Mouse (Mus musculus) midbrain, embryonic 16.5 days (tissue): ENCODE results near the gene Ogn. TPM values are rescaled to one million over a fixed set of nuclear protein-coding genes. Genes with fewer than 3 reads are reported as not detected.

ENCODE experiments used
- ATAC-seq: fragments of 200-750 bp; cut with Nextera tagmentation; 2 replicates; pipeline ENCODE4 v1.8.0; 2017; ENCODE audit warnings: moderate TSS enrichment
- H3K27ac ChIP-seq: fragments of 300-500 bp; sonication (generic); 2 replicates; pipeline ENCODE4 v1.5.1; 2014; ENCODE audit warnings: mild to moderate bottlenecking, low read length, mixed read lengths
- H3K27me3 ChIP-seq: fragments of 300-500 bp; sonication (generic); 2 replicates; pipeline ENCODE4 v1.6.1; 2014; ENCODE audit warnings: low read depth, low read length, mixed read lengths; ENCODE audit not compliant: control insufficient read depth, insufficient read depth
- H3K36me3 ChIP-seq: fragments of 300-500 bp; sonication (generic); 2 replicates; pipeline ENCODE4 v1.6.1; 2014; ENCODE audit warnings: mild to moderate bottlenecking, low read length, moderate library complexity, mixed read lengths; ENCODE audit not compliant: control insufficient read depth, insufficient read depth
- H3K4me1 ChIP-seq: fragments of 300-500 bp; sonication (generic); 2 replicates; pipeline ENCODE4 v1.6.1; 2014; ENCODE audit warnings: mild to moderate bottlenecking, low read length, mixed read lengths; ENCODE audit not compliant: control insufficient read depth, insufficient read depth
- H3K4me2 ChIP-seq: fragments of 300-500 bp; sonication (generic); 2 replicates; pipeline ENCODE4 v1.6.1; 2014; ENCODE audit warnings: mild to moderate bottlenecking, low read length, mixed read lengths
- H3K4me3 ChIP-seq: fragments of 300-500 bp; sonication (generic); 2 replicates; pipeline ENCODE4 v1.5.1; 2014; ENCODE audit warnings: low read depth, mild to moderate bottlenecking, low read length, moderate library complexity, mixed read lengths
- H3K9ac ChIP-seq: fragments of 300-500 bp; sonication (generic); 2 replicates; pipeline ENCODE4 v1.6.1; 2014; ENCODE audit warnings: low read depth, low read length, mixed read lengths
- H3K9me3 ChIP-seq: fragments of 300-500 bp; sonication (generic); replicated peaks from 2 replicates; pipeline ENCODE4 v1.6.1; 2014; ENCODE audit warnings: mild to moderate bottlenecking, low read length, mixed read lengths; ENCODE audit not compliant: control insufficient read depth, poor library complexity, severe bottlenecking
- WGBS: fragments of 180-500 bp; shearing (Covaris S2); extraction: QIAGEN DNeasy Blood & Tissue Kit; methylation state at CpG from one replicate; pipeline ENCODE4 v1.1.7; 2014; 5-methylcytosine and 5-hydroxymethylcytosine counted together
- polyA plus RNA-seq: library from polyadenylated mRNA; unstranded; fragments of >200 nt; fragmentation: Nextera tagmentation; extraction: Ambion mirVana; gene quantifications from 2 replicates; pipeline ENCODE4 v1.2.1, GENCODE M21; 2015

Gene Ogn
- polyA plus RNA-seq, 1 experiment from 2014 or later = 11.4 TPM

DNA sequence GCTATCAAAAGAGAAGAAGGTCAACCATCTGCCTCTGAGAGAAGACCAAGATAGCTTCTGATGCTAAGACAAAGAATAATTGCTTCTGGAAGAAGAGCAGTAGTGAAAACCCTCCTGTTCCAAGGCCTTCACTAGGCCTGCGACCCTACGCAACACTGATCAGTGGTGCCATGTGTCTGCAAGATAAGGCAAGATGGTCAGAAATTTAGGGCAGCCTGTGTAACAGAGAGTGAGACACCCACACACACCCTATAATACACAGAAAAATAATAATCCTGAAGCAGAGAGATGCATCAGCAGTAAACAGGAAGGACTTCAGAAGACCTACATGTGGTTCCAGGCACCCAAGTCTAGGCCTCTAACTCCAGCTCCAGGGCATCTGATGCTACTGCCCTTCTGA lies 32.1 kb downstream of the Ogn start:
- Histone ChIP-seq H3K36me3 (no peaks in the 10 kb centered on the region), H3K4me2 (no peak overlapping the region), H3K4me1 (no peaks in the 10 kb centered on the region), H3K9me3 (no peaks in the 10 kb centered on the region), H3K27me3 (no peaks in the 10 kb centered on the region), H3K27ac (no peak overlapping the region), H3K4me3 (no peak overlapping the region), H3K9ac (no peak overlapping the region)
- 94% methylated on average over 2 of the region's 2 CpGs for WGBS
- ATAC-seq = no peak

DNA sequence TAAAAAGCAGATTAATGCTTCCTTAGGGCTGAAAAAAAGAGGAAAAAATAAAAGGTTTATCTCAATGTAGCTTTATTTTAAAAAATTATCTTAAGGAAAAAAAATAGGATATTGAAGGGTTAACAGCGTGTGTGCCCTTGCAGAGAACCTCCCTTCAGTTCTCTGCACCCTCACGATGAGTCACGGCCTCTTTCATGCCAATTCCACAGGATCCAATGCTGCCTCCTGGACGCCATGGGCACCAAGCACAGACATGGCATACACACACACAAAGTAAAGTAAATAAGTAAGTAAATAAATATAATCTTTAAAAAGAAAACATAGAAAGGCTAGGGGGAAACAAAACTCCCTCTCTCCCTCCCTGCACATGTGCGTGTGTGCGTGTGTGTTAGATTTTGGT lies 34.8 kb downstream of the Ogn start:
- no peaks in the 10 kb centered on the region for H3K4me1 ChIP-seq
- H3K9me3 ChIP-seq = no peaks in the 10 kb centered on the region
- ATAC-seq = no peak
- H3K4me2 ChIP-seq = no peak overlapping the region
- H3K9ac ChIP-seq = no peak overlapping the region
- no peak overlapping the region for H3K27ac ChIP-seq
- WGBS = 79% methylated on average over 6 of the region's 6 CpGs
- no peaks in the 10 kb centered on the region for H3K27me3 ChIP-seq
- no peaks in the 10 kb centered on the region for H3K36me3 ChIP-seq
- no peak overlapping the region for H3K4me3 ChIP-seq

DNA sequence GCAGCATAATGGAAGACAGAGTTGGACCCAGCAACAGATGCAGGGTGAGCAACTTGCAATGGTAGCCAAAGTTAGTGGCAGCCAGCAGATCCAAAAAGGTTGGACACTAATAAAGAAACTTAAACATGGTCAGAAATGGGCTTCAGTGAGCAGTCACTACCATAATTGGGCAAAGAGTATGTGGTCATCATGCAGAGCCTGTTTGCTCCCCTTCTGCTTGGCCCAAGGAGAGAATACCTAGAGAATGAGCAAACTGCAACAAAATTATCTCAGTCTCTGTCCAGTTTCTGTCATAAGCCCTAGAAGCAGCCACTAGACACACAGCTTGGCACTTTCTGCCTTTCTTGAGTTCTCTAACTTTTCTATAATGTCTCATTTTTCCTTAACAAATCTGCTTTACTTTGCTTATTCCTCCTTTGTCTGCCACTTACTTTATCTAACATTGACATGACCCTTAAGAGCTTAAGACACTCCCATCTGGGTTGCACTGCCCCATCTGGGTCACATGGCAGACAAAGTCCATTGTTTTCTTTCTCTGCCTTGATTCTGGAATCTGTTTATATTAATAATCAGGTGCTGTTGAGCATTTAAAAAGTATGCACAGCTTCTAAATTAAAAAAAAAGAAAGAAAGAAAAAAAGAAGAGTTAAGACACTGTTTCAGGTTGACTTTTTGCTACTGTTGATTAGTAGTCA lies 36.0 kb downstream of the Ogn start:
- no peak overlapping the region for H3K4me3 ChIP-seq
- H3K27ac ChIP-seq = no peak overlapping the region
- no peak for ATAC-seq
- H3K27me3 ChIP-seq = no peaks in the 10 kb centered on the region
- no peaks in the 10 kb centered on the region for H3K4me1 ChIP-seq
- no peak overlapping the region for H3K9ac ChIP-seq
- no peak overlapping the region for H3K4me2 ChIP-seq
- H3K36me3 ChIP-seq = no peaks in the 10 kb centered on the region
- no peaks in the 10 kb centered on the region for H3K9me3 ChIP-seq

DNA sequence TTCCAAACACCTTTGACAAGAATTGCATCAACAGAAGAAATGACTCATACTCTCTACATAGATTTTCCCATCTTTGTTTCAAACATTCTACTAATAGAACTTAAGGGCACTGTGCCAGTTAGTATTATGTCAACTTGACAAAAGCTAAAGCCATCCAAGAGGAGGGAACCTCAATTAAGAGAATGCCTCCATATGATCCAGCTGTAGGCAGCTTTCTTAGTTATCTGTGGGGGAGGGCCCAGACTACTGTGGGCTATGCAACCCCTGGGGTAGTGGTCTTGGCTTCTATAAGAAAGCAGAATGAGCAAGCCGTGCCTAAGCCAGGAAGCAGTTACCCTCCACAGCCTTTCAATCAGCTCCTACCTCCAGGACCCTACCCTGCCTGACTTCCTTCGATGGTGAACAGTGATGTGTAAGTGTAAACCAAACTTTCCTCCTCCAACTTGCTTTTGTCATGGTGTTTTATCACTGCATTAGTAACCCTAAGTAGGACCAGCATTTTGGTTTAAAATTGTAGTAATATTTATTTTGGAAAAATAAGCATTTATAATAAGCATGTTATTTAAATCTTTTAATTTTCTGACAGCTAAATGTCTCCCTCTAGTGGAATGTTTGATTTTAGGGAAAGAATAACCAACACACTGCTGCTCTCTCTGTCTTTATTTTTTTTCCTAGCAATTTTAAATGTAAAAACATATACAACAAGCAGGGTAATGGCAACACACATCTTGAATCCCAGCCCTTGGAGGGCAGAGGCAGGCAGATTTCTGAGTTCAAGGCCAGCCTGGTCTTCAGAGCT lies 37.1 kb downstream of the Ogn start:
- 0 out of 2 replicates have a peak, but pooled peaks have one; percentile 32 for ATAC-seq
- WGBS = 78% methylated on average over 2 of the region's 2 CpGs
- H3K36me3 ChIP-seq = no peaks in the 10 kb centered on the region
- H3K4me2 ChIP-seq = no peak overlapping the region
- H3K27ac ChIP-seq = no peak overlapping the region
- no peak overlapping the region for H3K9ac ChIP-seq
- H3K4me3 ChIP-seq = no peak overlapping the region
- H3K27me3 ChIP-seq = no peaks in the 10 kb centered on the region
- H3K4me1 ChIP-seq = no peaks in the 10 kb centered on the region
- H3K9me3 ChIP-seq = no peaks in the 10 kb centered on the region

DNA sequence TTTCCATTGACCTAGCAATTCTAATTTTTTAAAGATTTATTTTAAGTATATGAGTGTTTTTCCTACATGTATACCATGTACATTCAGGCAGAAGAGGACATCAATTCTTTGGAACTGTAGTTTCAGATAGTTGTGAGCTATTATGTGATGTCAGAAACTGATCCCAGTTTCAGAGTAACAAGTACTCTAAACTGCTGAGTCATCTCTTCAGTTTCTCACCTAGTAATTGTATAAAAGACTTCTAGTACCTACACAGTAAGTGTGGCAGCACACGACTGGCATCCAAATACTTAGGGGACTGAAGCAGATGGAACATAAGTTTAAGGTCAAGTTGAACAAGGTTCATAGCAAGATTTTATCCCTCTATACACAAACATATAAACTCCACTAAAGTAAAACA lies 38.2 kb downstream of the Ogn start:
- Histone ChIP-seq H3K27me3 (no peaks in the 10 kb centered on the region), H3K4me2 (no peak overlapping the region), H3K4me1 (no peaks in the 10 kb centered on the region), H3K36me3 (no peaks in the 10 kb centered on the region), H3K27ac (no peak overlapping the region), H3K9me3 (no peaks in the 10 kb centered on the region), H3K4me3 (no peak overlapping the region), H3K9ac (no peak overlapping the region)
- whole genome bisulfite sequencing = 82% methylated on average over 1 of the region's 1 CpGs
- ATAC-seq = no peak

DNA sequence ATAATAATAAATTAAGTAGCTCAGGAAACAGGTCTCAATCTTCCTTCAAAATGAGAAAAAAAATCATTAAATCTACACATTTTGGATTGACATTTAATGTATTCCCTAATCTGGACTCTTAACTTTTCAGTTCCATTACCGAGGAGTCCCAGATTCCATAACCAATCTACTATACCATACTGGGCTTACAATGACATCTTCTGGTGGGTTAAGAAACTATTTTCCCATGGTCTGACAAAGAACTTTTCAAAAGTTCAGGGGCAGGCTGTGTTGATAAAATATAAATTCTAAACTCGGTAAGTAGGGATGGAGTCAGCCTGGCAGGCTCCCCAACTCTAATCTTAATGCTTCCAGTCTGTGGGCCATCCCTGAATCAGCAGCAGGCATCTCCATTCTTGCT lies 43.3 kb downstream of the Ogn start:
- Histone ChIP-seq H3K4me2 (no peak overlapping the region), H3K27me3 (no peaks in the 10 kb centered on the region), H3K4me1 (peaks cover 14% of the 10 kb centered on the region), H3K36me3 (no peaks in the 10 kb centered on the region), H3K9me3 (no peaks in the 10 kb centered on the region), H3K27ac (no peak overlapping the region), H3K9ac (no peak overlapping the region), H3K4me3 (no peak overlapping the region)
- WGBS = 41% methylated on average over 2 of the region's 2 CpGs
- ATAC-seq = no peak

DNA sequence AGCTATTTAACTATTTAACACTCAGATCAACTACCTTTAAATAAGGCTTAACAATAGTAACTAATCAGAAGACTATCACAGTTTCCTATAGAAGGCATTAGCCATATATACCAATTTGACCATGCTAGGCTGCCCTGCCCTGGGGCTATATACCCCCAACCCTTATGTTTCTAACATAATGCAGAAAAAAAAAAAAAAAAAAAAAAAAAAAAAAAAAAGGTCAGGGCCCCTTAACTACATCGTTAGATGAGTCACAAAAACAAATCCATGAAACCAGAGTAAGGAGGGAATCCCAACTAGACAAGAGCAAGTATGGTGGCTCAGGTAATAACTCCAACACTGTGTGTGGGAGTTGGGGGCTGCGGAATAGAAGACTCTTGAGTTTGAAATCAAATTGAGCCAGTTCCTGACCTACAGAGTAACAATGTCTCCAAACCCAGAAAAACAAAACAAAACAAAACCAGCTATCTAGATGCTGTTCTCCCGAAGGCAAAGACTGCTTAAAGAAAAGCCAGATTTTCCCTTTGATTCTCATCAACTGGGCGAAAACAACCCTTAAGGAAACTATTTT lies 44.0 kb downstream of the Ogn start:
- H3K27ac ChIP-seq = no peak overlapping the region
- peaks cover 14% of the 10 kb centered on the region for H3K4me1 ChIP-seq
- H3K36me3 ChIP-seq = no peaks in the 10 kb centered on the region
- H3K4me3 ChIP-seq = peak overlapping the region; percentile 88
- H3K9me3 ChIP-seq = no peaks in the 10 kb centered on the region
- H3K4me2 ChIP-seq = peak overlapping the region; percentile 94
- peak overlapping the region; percentile 59 for H3K9ac ChIP-seq
- no peak for ATAC-seq
- 2% methylated on average over 4 of the region's 4 CpGs for WGBS
- H3K27me3 ChIP-seq = no peaks in the 10 kb centered on the region

DNA sequence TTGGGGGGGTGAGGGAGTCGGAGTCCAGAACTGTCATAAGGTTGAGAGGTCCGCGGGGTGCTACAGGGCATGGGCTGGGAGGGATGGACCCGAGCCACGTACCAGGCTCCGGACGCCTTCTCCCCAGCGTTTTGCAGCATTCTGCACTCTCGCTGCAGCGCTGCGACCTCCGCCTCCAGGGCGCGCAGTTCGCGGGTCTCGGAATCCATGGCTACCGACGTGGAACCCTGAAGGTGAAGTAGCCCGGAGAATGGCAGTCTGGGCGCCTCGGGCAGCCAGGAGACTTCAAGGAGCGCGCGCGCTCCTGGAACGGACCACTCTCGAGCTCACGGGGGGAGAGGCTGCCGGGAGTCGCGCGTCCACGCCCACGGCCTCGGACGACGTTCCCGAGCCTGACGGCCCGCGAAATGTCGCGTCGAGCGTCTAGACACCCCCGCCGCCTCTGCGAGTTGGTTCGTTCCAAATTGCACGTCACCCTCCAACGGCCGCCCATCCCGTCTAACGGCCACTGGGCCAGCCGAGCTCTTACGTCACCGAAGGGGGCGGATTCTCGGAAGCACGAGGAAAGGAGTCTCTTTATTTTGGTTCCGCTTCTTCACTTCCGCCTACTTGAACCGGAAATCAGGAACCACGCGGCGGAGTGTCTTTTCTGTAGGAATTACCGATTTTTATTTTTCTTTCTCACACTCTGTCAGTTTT lies 44.8 kb downstream of the Ogn start, which contains the start of the genes Cenpp and Nol8:
TSS of gene Cenpp (minus strand) at position 305 of the 699 bp plus-strand sequence.
TSS of gene Nol8 (plus strand) at position 598 of the 699 bp plus-strand sequence.
- under 1% methylated on average over 68 of the region's 68 CpGs for WGBS
- Histone ChIP-seq H3K4me1 (peaks cover 14% of the 10 kb centered on the region), H3K36me3 (0 out of 2 replicates have a peak, but pooled peaks cover 2% of the 10 kb centered on the region), H3K27ac (peak within 1 kb of the TSS; percentile 17; the same call in 1 of the 2 replicates), H3K4me3 (peak within 1 kb of the TSS; percentile 88), H3K9ac (peak within 1 kb of the TSS; percentile 67), H3K27me3 (no peaks in the 10 kb centered on the region), H3K9me3 (no peaks in the 10 kb centered on the region), H3K4me2 (peak within 1 kb of the TSS; percentile 94)
- peak; percentile 100 for ATAC-seq
